Mouse (Mus musculus) liver (tissue): ENCODE results near the gene Cask.

Experiments
- DNase-seq: peaks from one replicate; pipeline ENCODE4 v3.0.0-alpha.2; 2020; ENCODE audit warnings: mixed read lengths

The Cask gene

GRCm38 (mm10) chrX:13622654-13623053 lies 228.5 kb downstream of the Cask start:
- no peak for DNase-seq

DNA sequence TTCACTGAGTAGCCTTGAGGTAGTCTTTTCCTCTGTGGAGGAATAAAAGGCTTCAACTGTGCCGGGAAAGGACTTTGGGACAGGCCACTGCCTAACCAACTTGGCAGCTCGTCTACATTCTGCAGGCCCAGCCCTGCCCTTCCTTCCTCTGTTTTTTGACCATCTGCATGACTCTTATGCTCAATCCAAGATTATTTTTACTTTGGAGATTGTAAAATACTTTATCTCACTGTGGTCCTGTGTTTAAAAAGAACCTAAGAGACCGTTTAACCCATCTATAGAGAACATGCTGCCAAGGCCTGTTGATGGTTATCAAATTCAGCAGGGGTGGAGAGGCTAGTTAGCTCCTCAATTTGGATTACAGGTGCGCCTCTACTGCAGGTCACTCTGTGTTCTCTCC lies 229.7 kb downstream of the Cask start:
- DNase-seq: no peak

- DNase-seq: no peak
Observed at GRCm38 (mm10) chrX:13618476-13618875, 232.7 kb downstream of the Cask start.

DNA sequence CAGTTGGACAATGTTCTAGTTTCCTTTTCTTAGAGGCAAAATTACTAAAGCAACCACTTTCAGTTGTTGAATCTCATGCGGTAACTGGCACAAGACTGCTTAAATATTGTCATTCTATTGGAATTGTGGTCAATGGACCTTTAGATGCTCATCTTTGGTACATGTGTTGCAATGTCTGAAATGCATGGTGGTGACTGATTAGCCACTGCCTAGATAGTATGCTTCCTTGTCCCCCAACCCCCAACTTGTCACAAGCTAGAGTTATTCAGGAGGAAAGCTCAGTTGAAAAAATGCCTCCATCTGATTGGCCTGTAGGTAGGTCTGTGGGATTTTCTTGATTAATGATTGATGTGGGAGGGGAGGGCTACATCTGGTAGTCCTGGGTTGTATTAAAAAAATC lies 233.9 kb downstream of the Cask start:
- DNase-seq: no peak

DNA sequence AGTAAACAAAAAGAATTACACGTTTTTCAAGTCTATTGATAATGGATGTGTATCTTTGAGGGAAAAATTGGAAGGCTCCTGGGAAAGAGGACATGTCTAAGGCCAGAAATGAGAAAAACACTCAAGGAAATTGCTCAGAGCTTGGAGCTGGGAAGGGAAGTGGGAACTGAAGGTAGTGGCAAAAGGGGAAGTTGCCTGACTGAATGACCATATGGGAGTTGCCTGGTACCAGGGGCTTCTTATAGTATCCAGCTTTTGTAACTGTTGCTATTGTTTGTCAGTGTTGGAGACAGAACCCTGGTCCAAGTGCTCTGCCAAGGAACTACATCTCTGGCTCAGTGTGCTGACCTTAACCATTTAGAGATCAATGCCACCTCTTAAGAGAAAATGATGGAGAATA lies 234.4 kb downstream of the Cask start:
- DNase-seq: no peak

GRCm38 (mm10) chrX:13612115-13612514 lies 239.1 kb downstream of the Cask start:
- DNase-seq: no peak

DNA sequence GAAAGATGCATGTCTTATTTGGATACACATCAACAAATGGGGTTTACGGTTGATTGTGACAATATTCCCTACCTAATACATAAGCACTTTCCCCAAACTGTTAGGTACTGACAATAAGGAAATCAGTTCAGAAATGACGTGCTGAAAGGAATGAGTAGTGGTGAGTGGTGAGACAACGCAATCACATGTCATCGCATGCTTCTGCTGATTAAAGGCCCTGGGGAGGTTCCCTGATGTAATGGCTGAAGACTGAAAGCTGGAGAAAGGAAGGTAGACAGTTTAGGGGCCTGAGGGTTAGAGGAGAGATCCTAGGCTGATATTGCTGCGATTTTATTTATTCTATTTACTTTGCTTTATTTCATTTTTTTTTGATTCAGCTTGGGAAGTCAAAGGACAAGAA lies 240.1 kb downstream of the Cask start:
- no peak for DNase-seq

DNA sequence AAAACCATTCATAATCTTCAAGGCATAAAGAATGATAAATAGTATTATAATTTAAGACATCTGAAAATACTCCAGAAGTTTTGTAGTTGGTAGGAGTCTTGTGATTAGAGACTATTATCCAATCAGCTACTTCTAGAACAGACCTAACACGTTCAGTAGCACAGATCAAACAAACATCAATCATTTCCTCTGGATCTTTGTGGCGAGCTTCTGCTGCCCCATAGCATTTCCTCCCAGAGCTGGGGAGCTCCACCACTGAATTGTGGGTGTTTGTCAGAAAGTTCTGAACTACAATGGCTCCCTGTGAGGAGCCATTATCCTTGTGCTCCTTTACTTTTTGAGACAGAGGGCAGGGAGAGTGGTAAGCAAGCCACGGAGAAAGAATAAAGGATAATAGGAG lies 243.4 kb downstream of the Cask start:
- no peak for DNase-seq

- DNase-seq: no peak
Observed at GRCm38 (mm10) chrX:13606741-13607140, 244.4 kb downstream of the Cask start.

DNA sequence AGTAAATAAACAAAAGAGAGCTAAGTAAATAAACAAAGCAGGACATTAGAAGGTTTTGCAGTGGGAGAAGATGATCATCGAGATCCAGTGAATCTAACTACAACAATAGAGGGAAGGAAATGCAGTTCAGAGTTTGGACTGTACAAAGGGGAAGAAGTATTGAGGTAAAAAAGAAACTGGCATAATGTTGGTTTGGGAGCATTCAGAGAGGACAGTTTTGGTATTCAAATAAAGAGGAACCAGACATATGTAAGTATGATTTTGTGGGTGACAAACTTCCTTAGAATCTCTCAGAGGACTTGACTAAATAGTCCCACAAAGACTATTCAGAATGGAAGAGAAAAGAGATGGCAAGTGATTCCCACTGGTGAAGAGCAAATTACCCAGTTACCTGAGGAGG lies 251.2 kb downstream of the Cask start:
- no peak for DNase-seq

GRCm38 (mm10) chrX:13599373-13599772 lies 251.8 kb downstream of the Cask start:
- DNase-seq: no peak

DNA sequence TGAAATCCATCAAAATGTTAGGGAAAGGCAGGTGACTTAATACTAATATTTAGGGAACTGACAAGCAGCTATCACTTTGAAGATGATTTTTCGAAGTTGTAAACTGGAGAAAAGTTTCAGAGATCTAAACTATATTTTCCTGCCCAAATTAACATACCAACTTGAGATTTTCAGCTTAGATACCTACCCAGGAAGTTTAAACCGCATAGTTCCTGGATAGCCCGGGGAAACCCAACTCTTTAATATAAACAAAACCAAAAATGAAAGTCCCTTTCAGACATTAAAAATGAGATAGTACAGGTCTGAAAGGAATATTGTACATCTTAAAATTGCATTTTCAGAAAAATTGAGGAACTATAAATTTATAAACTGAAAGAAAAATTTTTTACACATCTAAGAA lies 273.5 kb downstream of the Cask start:
- no peak for DNase-seq

DNA sequence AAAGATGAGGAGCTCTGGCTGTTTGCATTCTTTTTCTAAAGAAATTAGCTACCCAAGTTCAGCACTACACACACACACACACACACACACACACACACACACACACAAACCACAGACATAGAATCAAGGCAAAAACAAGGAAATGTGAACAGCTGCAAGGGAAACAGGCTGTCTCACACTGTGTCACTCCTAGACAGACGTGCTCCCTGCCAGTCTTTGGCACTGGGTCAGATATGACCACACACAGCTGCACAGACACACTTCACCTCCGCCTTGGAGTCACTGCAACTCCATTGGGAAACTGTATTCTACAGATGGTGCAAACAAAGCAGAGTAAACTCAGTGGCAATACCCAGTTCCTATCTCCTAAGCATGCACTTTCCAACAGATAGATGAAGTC lies 274.6 kb downstream of the Cask start:
- no peak for DNase-seq

GRCm38 (mm10) chrX:13574872-13575271 lies 276.3 kb downstream of the Cask start:
- no peak for DNase-seq

GRCm38 (mm10) chrX:13574298-13574697 lies 276.9 kb downstream of the Cask start:
- DNase-seq: no peak

- no peak for DNase-seq
Observed at GRCm38 (mm10) chrX:13554504-13554903, 296.7 kb downstream of the Cask start.

DNA sequence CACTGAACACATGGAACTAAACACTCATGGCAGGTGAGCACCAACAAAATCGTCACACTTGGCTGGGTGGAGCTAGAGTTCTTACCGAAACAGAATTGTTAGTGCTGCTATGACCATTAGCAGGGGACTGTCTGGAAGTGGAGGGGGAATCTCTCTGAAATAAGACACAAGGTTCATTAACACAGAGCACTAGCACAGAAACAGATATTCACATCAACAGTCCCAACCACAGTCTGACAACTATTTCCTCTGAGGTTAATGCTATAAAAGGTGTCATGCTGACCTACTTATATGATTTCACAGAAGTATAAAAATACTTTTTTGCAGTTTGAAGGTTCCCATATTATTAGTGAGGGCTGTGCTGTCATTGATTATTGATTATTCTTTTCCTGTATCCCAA lies 298.9 kb downstream of the Cask start:
- DNase-seq: no peak

DNA sequence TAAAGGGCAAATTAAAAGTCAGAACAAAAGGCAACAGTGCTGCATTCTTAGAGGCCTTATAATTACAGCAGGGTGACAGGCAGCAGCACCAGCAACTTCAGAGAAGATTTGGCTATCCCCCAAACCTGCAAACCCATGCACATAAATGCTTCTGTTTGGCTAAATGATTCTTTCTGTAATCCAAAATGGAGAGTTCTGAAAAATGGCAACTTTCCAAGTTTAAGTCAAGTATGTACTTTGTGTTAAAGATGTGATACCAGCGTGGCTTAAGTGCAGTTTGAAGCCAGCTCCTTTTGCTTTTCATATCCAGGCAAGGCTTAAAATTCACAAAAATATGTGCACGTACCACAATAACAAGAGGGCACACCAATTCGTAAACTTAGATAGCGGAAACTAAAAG lies 299.6 kb downstream of the Cask start:
- DNase-seq: no peak

DNA sequence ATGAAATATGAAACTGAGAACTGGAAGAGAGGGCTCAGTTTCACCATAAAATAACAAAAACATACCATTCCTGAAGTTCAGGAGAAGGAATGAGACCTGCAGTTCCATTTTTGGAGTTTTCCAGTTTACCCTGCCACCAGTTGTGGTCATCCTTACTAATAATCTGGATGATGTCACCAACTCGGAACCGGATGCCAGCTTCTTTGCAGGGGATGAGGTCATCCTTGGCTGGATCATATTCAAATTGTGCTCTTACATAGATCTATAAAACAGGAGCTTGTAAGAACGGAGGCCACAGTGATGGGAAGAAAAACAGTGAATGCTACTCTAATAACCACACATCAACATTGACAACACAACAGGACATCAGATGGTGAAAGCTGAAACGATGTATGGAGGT lies 302.1 kb downstream of the Cask start:
- DNase-seq: no peak

- DNase-seq: no peak
Observed at GRCm38 (mm10) chrX:13521288-13521687, 329.9 kb downstream of the Cask start.

DNA sequence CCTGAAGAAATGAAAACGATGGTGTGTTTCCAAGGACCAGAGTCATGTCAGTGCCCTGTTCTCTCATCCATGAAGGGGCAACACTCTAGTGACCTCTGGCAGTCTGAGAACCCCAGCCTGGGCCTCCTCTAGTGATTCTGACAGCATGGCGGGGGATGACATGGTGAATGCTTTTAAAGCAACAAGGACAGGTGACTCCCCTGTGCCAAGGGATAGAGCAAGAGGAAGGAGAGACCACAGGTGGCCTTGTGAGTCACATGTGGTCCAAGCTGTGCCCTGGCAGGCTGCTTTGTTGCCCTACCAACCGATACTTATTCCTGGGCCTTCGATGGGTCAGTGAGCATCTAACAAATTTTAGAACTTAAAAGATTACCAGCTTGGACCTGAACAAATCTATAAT lies 330.6 kb downstream of the Cask start:
- no peak for DNase-seq

GRCm38 (mm10) chrX:13519408-13519783 lies 331.8 kb downstream of the Cask start:
- no peak for DNase-seq

DNA sequence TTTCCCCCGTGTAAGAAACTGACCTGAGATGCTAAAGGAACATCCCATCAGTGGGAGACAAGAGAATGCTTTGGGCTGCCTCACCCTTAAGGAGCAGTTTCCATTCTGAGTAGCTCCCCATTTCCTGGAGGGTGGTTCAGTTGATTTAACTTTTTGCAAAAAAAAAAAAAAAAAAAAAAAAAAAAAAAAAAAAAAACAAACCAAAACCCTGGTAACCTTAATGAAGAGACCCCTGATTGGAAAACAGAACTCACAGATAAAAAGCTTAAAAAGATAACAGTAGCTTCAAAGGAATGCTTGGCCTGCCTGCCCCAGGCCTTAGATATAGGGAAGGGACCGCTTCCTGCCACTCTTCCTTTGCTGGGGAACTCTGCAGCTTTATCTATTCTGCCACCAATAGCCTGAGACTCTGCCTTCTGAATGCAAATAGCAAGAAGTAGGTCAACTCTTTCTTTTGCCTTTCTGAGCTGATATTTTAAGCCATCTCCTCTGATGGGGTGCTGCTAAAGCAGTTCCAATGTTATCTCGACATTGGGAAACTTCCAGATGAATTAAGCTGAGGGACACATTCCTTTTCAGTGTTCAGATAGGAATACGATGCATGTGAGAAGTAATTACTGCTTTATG lies 332.3 kb downstream of the Cask start:
- no peak for DNase-seq

- no peak for DNase-seq
Observed at GRCm38 (mm10) chrX:13518019-13518418, 333.1 kb downstream of the Cask start.

GRCm38 (mm10) chrX:13516451-13516850 lies 334.7 kb downstream of the Cask start:
- DNase-seq: no peak

- no peak for DNase-seq
Observed at GRCm38 (mm10) chrX:13513864-13514263, 337.3 kb downstream of the Cask start.
